Mouse (Mus musculus) hindbrain, embryonic 14.5 days (tissue): ENCODE measurements at regions not wholly inside any gene's neighbourhood (a gene's known extent, or its start where the extent isn't known, plus 50 kb on each side); places are given as distances from the start of the nearest gene placed in this dataset.

Source experiments
- ATAC-seq: fragments of 200-750 bp; cut with Nextera tagmentation; 2 replicates; pipeline ENCODE4 v1.8.0; 2017; ENCODE audit warnings: moderate number of reproducible peaks, mild to moderate bottlenecking, moderate TSS enrichment, moderate library complexity; ENCODE audit not compliant: low FRiP score
- DNase-seq: peaks from one replicate; pipeline ENCODE4 v3.0.0-alpha.2; 2015; ENCODE audit warnings: low spot score
- H3K27ac ChIP-seq: fragments of 300-500 bp; sonication (generic); 2 replicates; pipeline ENCODE4 v1.5.1; 2014; ENCODE audit warnings: mild to moderate bottlenecking, moderate library complexity
- H3K27me3 ChIP-seq: fragments of 300-500 bp; sonication (generic); 2 replicates; pipeline ENCODE4 v1.6.1; 2014; ENCODE audit warnings: mild to moderate bottlenecking, low read length, mixed read lengths; ENCODE audit not compliant: control insufficient read depth, insufficient read depth
- H3K36me3 ChIP-seq: fragments of 300-500 bp; sonication (generic); replicated peaks from 2 replicates; pipeline ENCODE4 v1.6.1; 2014; ENCODE audit not compliant: control insufficient read depth, insufficient read depth
- H3K4me1 ChIP-seq: fragments of 300-500 bp; sonication (generic); replicated peaks from 2 replicates; pipeline ENCODE4 v1.6.1; 2014; ENCODE audit warnings: antibody characterized with exemption, low read length, mixed read lengths; ENCODE audit not compliant: control insufficient read depth, insufficient read depth
- H3K4me2 ChIP-seq: fragments of 300-500 bp; sonication (generic); replicated peaks from 2 replicates; pipeline ENCODE4 v1.6.1; 2014; ENCODE audit warnings: mild to moderate bottlenecking, moderate library complexity
- H3K4me3 ChIP-seq: fragments of 300-500 bp; sonication (generic); replicated peaks from 2 replicates; pipeline ENCODE4 v1.5.1; 2014; ENCODE audit warnings: mild to moderate bottlenecking, low read length
- H3K9ac ChIP-seq: fragments of 300-500 bp; sonication (generic); 2 replicates; pipeline ENCODE4 v1.6.1; 2014
- H3K9me3 ChIP-seq: fragments of 300-500 bp; sonication (generic); 2 replicates; pipeline ENCODE4 v1.6.1; 2016; ENCODE audit warnings: low read length; ENCODE audit not compliant: control insufficient read depth
- WGBS: fragments of 180-500 bp; shearing (Covaris S2); extraction: QIAGEN DNeasy Blood & Tissue Kit; methylation state at CpG from one replicate; pipeline ENCODE4 v1.1.7; 2014; 5-methylcytosine and 5-hydroxymethylcytosine counted together

GRCm38 (mm10) chr11:32952271-32952670 lies 127.9 kb upstream of the Smim23 start:
- H3K4me2 ChIP-seq, result no peak overlapping the region
- H3K27ac ChIP-seq, result no peak overlapping the region
- no peaks in the 10 kb centered on the region for H3K9me3 ChIP-seq
- H3K4me3 ChIP-seq, result no peak overlapping the region
- no peak for DNase-seq
- no peak overlapping the region for H3K9ac ChIP-seq
- H3K4me1 ChIP-seq, result no peaks in the 10 kb centered on the region
- H3K27me3 ChIP-seq, result no peaks in the 10 kb centered on the region
- no peak for ATAC-seq
- no peaks in the 10 kb centered on the region for H3K36me3 ChIP-seq

DNA sequence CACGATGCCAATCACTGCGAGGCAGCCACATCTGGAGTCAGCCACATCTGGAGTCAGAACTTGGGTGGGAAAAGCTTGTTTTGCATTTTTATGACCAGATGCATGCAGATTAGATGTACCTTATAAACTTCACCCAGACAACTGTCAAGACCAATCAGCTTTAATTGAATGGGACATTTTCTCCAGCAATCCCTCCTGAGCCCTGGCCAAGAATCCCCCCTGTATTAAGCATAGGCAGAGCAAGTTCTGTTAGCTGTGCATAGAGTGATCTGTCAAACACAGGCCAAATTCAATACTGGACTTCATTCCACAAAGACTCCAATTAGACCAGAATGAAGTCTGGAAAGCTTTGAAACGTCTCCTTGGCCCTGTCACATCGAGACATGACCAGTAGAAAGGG lies 123.7 kb upstream of the Smim23 start:
- DNase-seq, result no peak
- H3K9me3 ChIP-seq, result no peaks in the 10 kb centered on the region
- H3K36me3 ChIP-seq, result no peaks in the 10 kb centered on the region
- no peak overlapping the region for H3K4me2 ChIP-seq
- H3K27ac ChIP-seq, result no peak overlapping the region
- no peak for ATAC-seq
- no peaks in the 10 kb centered on the region for H3K27me3 ChIP-seq
- no peak overlapping the region for H3K4me3 ChIP-seq
- H3K9ac ChIP-seq, result no peak overlapping the region
- H3K4me1 ChIP-seq, result no peaks in the 10 kb centered on the region
- WGBS, result 80% methylated on average over 4 of the region's 4 CpGs

GRCm38 (mm10) chr11:32946481-32947001 lies 122.1 kb upstream of the Smim23 start:
- DNase-seq (no peak), ATAC-seq (no peak; the same call in 1 of the 2 replicates)
- Histone ChIP-seq H3K36me3 (no peaks in the 10 kb centered on the region), H3K9me3 (no peaks in the 10 kb centered on the region), H3K4me3 (no peak overlapping the region), H3K9ac (no peak overlapping the region), H3K27ac (no peak overlapping the region), H3K27me3 (no peaks in the 10 kb centered on the region), H3K4me2 (no peak overlapping the region), H3K4me1 (peaks cover 5% of the 10 kb centered on the region; the same call in 1 of the 2 replicates)
- 70% methylated on average over 3 of the region's 3 CpGs for WGBS

DNA sequence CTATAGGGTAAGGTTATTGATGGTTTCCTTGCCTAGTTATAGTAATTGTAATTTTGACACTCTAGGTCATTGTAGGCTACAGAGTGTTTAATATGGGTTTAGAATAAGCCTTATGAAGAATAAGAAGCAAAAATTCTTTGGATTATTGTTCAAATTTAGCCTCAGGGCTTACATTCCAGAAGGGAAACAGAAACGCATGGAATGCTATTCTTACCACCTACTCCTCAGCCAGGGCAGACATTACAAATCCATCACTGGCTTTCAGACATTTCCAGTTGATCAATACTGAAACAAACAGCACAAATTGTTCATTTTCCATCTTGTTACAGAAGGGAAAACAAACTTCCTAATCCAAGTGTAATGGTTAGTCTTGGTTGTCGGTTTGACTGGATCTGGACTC lies 120.7 kb upstream of the Smim23 start:
- DNase-seq (no peak), ATAC-seq (no peak)
- Histone ChIP-seq H3K36me3 (no peaks in the 10 kb centered on the region), H3K27ac (no peak overlapping the region), H3K9me3 (no peaks in the 10 kb centered on the region), H3K4me3 (no peak overlapping the region), H3K27me3 (no peaks in the 10 kb centered on the region), H3K9ac (no peak overlapping the region), H3K4me2 (no peak overlapping the region), H3K4me1 (peaks cover 7% of the 10 kb centered on the region; the same call in 1 of the 2 replicates)
- WGBS, result 94% methylated on average over 2 of the region's 2 CpGs

DNA sequence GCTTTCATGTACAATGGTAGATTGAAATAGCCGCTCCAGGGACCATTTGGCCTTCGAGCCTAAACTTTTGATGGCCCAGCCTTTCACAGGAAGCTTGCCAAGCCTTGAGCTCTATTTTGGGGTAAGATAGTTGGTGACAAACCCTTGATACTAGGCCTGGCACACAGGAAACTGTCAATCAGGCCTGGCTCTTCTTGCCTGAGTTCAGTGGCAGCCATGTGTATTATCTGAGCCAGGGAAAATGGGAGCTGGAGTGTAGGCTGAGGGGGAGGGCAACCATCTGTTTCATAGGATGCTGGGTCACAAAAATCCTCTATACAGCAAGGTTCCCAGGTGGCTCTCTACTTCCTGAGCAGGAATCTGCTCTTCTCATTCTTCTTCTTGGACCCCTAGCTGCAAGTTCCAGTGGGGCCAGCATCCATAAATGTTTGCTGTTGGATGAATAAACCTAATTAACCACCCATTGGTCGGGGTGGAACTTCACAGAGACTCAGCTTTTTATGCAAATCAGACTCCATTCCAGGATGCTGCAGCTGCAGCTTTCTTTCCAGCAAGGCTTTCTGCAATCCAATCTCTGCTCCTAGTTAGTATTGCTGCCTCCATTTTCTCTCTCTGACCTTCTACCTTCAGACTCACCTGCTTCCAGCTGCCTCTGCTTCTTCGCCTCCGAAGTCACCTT lies 117.1 kb upstream of the Smim23 start:
- no peak overlapping the region for H3K9ac ChIP-seq
- ATAC-seq (peak; percentile 53; the same call in 1 of the 2 replicates), DNase-seq (no peak)
- H3K36me3 ChIP-seq, result no peaks in the 10 kb centered on the region
- peaks cover 7% of the 10 kb centered on the region; the same call in 1 of the 2 replicates for H3K4me1 ChIP-seq
- H3K9me3 ChIP-seq, result no peaks in the 10 kb centered on the region
- peak overlapping the region; percentile 51; the same call in 1 of the 2 replicates for H3K27ac ChIP-seq
- no peak overlapping the region for H3K4me2 ChIP-seq
- 58% methylated on average over 5 of the region's 5 CpGs for WGBS
- H3K4me3 ChIP-seq, result no peak overlapping the region
- no peaks in the 10 kb centered on the region for H3K27me3 ChIP-seq

- DNase-seq, result no peak
- ATAC-seq, result no peak
- WGBS, result 94% methylated on average over 1 of the region's 1 CpGs
Observed at GRCm38 (mm10) chr11:32939102-32939501, 114.7 kb upstream of the Smim23 start.

GRCm38 (mm10) chr11:32937167-32937566 lies 112.8 kb upstream of the Smim23 start:
- Histone ChIP-seq H3K27ac (no peak overlapping the region), H3K9ac (no peak overlapping the region), H3K27me3 (no peaks in the 10 kb centered on the region), H3K36me3 (no peaks in the 10 kb centered on the region), H3K9me3 (no peaks in the 10 kb centered on the region), H3K4me2 (no peak overlapping the region), H3K4me3 (no peak overlapping the region), H3K4me1 (peaks cover 7% of the 10 kb centered on the region; the same call in 1 of the 2 replicates)
- no peak for DNase-seq
- ATAC-seq, result no peak
- 36% methylated on average over 1 of the region's 1 CpGs for WGBS

More at GRCm38 (mm10) chr11:32939102-32939501, 114.7 kb upstream of the Smim23 start:
- H3K4me3 ChIP-seq, result no peak overlapping the region
- H3K9ac ChIP-seq, result no peak overlapping the region
- H3K4me1 ChIP-seq, result peaks cover 7% of the 10 kb centered on the region; the same call in 1 of the 2 replicates
- no peaks in the 10 kb centered on the region for H3K36me3 ChIP-seq
- H3K4me2 ChIP-seq, result no peak overlapping the region
- H3K27me3 ChIP-seq, result no peaks in the 10 kb centered on the region
- H3K27ac ChIP-seq, result no peak overlapping the region
- no peaks in the 10 kb centered on the region for H3K9me3 ChIP-seq

DNA sequence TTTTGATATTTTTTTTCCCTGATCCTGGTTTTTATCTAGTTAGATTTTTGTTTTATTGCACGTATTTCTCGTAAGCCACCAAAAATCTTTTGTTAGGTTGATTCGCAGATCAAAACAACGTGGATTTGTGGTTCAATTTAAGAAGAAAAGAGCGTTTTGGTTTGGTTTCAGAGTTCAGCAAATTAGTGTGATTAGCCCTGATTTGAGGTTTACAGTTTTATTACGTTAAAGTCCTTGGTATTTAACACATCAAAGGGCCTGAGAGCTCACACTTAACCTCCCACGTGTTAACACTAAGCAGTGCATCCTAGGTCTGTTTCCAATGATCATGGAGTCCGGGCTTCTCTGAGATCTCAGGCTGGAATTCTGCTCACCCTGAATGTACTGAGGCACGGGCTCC lies 107.5 kb upstream of the Smim23 start:
- Histone ChIP-seq H3K9ac (no peak overlapping the region), H3K27ac (no peak overlapping the region), H3K4me3 (no peak overlapping the region), H3K9me3 (no peaks in the 10 kb centered on the region), H3K4me1 (peaks cover 5% of the 10 kb centered on the region; the same call in 1 of the 2 replicates), H3K4me2 (no peak overlapping the region), H3K27me3 (no peaks in the 10 kb centered on the region), H3K36me3 (no peaks in the 10 kb centered on the region)
- WGBS, result 70% methylated on average over 9 of the region's 9 CpGs
- ATAC-seq (no peak), DNase-seq (no peak)

GRCm38 (mm10) chr11:32931018-32931417 lies 106.6 kb upstream of the Smim23 start:
- ATAC-seq, result no peak
- Histone ChIP-seq H3K4me3 (no peak overlapping the region), H3K9ac (no peak overlapping the region), H3K4me1 (peaks cover 8% of the 10 kb centered on the region), H3K9me3 (no peaks in the 10 kb centered on the region), H3K36me3 (no peaks in the 10 kb centered on the region), H3K27me3 (no peaks in the 10 kb centered on the region), H3K27ac (no peak overlapping the region), H3K4me2 (peak overlapping the region; percentile 34)
- DNase-seq, result no peak
- WGBS, result 20% methylated on average over 10 of the region's 14 CpGs
